Mouse (Mus musculus) layer of hippocampus, adult 11-12 months (tissue): ENCODE measurements at regions not wholly inside any gene's neighbourhood (a gene's known extent, or its start where the extent isn't known, plus 50 kb on each side); places are given as distances from the start of the nearest gene placed in this dataset.
A peak's percentile ranks its signal among the peaks of the same experiment; 100 is the strongest.

Experiments used
- DNase-seq: peaks from one replicate; pipeline ENCODE4 v3.0.0; 2022; ENCODE audit warnings: low spot score

GRCm38 (mm10) chr11:112886139-112886538 lies 104.1 kb downstream of the Sox9 start:
- DNase-seq = no peak

- DNase-seq = no peak
Measured at GRCm38 (mm10) chr11:112889760-112890159, 107.7 kb downstream of the Sox9 start.

- DNase-seq = no peak
Measured at GRCm38 (mm10) chr11:112897597-112897996, 115.6 kb downstream of the Sox9 start.

GRCm38 (mm10) chr11:112902618-112903017 lies 120.6 kb downstream of the Sox9 start:
- no peak for DNase-seq

- no peak for DNase-seq
Measured at GRCm38 (mm10) chr11:112910309-112910708, 128.3 kb downstream of the Sox9 start.

- DNase-seq = no peak
Measured at GRCm38 (mm10) chr11:112912875-112913274, 130.9 kb downstream of the Sox9 start.

GRCm38 (mm10) chr11:112916923-112917322 lies 134.9 kb downstream of the Sox9 start:
- DNase-seq = no peak

GRCm38 (mm10) chr11:112920131-112920530 lies 138.1 kb downstream of the Sox9 start:
- no peak for DNase-seq

GRCm38 (mm10) chr11:112924577-112924976 lies 142.6 kb downstream of the Sox9 start:
- no peak for DNase-seq

- no peak for DNase-seq
Measured at GRCm38 (mm10) chr11:112925140-112925539, 143.1 kb downstream of the Sox9 start.

- peak; percentile 44 for DNase-seq
Measured at GRCm38 (mm10) chr11:112926330-112927025, 144.5 kb downstream of the Sox9 start.

- no peak for DNase-seq
Measured at GRCm38 (mm10) chr11:112930186-112930808, 148.3 kb downstream of the Sox9 start.

GRCm38 (mm10) chr11:112938035-112938434 lies 156.0 kb downstream of the Sox9 start:
- DNase-seq = no peak

- DNase-seq = no peak
Measured at GRCm38 (mm10) chr11:112951421-112951820, 169.4 kb downstream of the Sox9 start.

GRCm38 (mm10) chr11:112952356-112952755 lies 170.3 kb downstream of the Sox9 start:
- no peak for DNase-seq

GRCm38 (mm10) chr11:112953491-112953890 lies 171.5 kb downstream of the Sox9 start:
- DNase-seq = no peak

- DNase-seq = no peak
Measured at GRCm38 (mm10) chr11:112956748-112957440, 174.9 kb downstream of the Sox9 start.

GRCm38 (mm10) chr11:112959609-112960008 lies 177.6 kb downstream of the Sox9 start:
- no peak for DNase-seq

- no peak for DNase-seq
Measured at GRCm38 (mm10) chr11:112973286-112973685, 191.3 kb downstream of the Sox9 start.

- DNase-seq = no peak
Measured at GRCm38 (mm10) chr11:112974893-112975292, 192.9 kb downstream of the Sox9 start.

GRCm38 (mm10) chr11:112976914-112977785 lies 195.1 kb downstream of the Sox9 start:
- no peak for DNase-seq

- no peak for DNase-seq
Measured at GRCm38 (mm10) chr11:112978884-112979283, 196.9 kb downstream of the Sox9 start.
